Mouse (Mus musculus): ENCODE measurements around the gene Pnkp. TPM values are rescaled to one million over a fixed set of nuclear protein-coding genes. Genes with fewer than 3 reads are reported as not detected.
"Not testable (repeated sequence)": the region's sequence is repeated elsewhere in the genome, so short reads cannot be mapped to it uniquely, and the experiment has no call there.

Gene Pnkp
- total RNA-seq, 4 experiments from 2014 or later, result 21.2 to 23.9 (median 22.4) TPM

DNA sequence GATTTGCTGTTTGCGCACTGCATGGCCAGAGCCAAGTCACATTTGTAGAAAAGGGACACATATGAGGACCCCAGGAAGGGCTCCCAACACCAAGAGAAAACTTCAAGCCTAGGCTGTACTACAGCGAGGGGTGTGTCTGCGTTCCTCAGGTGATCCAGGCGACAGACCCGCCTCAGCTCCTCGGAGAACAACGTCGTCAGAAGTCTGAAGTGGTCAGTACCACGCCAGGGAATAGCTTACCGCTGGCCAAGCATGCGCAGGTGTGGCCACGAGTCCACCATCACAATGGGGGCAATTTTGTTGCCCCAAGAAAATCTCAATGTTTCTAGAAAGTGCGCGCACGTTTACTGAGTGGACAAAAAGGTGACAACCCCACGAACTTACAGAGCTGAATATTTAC lies 11.5 kb downstream of the Pnkp start:
- DNase-seq (ENCODE audit: low spot score in 2 of 2), result no peak

DNA sequence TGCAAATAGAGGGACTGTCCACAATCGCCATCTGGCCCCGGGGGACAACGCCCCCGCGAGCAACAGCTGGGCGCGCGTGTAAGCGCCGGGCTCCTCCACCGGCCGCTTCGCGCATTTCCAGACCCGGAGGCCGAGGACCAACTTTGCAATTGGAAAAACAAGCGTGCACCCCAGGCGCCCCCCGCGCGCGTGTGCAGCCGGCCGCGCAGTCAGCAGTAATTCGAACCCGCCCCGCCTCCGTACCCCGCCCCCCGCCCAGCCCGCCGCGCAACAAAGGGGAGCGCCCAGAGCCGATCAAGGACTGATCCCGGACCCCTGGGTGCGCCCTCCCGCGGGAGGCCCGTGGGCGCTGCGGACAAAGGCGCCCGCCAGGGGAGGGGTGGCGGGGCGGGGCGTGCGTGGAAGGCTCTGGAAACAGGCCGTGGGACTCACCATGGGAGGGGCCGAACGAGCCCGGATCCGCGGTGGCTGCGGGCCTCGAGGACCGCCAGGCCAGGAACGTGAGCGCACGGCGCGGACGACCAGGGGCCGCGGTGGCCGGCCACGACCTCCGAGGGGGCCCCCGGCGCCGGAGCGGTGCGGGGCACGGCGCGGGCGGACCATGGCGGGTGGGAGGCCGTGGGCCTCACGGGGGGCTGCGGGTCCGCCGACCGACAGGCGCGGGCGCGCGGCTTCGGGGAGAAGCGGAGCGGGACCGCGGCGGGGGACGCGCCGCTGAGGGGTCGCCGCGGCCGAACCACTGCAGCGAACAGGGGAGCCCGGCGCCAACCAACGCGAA lies 12.2 kb downstream of the Pnkp start:
- peak; percentile 58 to 68 for DNase-seq (ENCODE audit: low spot score in 2 of 2)

DNA sequence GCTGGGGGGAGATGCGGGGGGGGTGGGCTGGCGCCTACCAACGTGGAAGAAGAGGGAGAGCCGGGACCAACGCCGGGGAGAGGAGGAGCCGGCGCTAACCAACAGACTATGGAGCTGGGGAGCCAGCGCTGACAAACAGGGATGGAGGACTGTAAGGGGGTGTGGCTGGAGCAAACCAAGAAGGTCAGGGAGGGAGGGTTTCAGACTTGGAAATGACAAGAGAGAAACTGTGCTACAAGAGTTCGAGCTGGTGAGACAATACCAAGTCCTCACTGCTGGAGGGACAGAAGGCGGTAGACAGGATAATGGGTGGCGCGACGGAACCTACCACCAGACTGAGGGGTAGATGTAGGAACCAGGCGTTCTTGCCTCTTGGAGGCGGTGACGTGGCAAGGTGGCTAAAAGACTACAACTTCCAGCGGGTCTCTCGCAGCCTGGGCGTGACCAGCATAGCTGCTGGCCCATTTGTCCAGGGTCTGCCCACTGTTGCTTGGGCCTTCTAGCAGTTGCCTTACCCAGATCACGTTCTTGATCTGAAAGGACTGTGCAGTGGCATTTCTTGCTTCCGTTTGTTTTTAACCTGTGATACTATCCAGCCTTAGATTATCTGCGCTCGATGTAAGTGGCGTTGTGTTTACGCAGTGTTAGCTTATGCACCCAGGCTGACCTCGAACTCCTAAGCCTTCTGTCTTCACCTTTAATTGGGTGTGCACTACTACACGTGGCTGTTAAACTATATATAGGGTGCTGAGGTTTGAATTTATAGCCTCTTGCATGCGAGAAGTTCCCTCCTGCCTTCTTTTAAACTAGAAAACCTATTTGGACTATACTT lies 13.0 kb downstream of the Pnkp start, which contains the start of gene Ptov1:
Gene Ptov1 (minus strand): TSS at position 92 of the 832 bp plus-strand sequence.
- DNase-seq (ENCODE audit: low spot score in 2 of 2), result peak; percentile 86 to 91

DNA sequence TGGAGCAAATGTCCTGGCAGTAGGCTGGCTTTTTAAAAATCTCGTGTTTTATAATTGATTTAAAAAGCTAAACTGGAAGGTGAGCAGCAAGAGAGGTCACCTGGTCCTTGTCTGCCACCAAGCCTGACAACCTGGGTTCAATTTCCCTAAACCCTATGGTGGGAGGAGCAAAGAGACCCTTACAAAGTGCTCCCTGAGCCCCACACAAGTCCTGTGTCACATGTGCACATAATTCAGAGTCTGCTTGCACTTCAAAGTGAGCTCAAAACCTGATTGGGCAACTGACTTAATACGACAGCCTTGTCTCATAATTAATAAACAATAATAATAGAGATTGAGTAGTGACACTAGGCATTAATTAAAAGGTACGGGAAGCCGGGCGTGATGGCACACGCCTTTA lies 13.7 kb downstream of the Pnkp start:
- DNase-seq (ENCODE audit: low spot score in 2 of 2), result no peak

DNA sequence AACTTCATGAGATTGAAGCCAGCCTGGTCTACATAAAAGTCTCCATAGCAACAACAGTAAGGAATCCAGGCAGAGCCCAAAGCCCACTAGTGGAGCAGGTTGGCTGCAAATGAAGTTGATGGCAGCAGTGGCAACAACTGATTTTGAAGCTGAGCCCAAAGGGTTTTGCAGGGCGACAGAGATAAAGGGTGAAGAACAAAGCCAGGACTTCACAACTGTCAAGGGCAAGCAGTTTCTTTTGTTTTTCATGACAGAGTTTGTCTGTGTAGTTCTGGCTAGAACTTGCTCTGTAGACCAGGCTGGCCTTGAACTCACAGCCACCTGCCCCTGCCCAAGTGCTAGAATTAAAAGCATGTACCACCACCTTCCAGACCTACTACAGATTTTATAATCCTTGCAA lies 14.2 kb downstream of the Pnkp start:
- no peak for DNase-seq (ENCODE audit: low spot score in 2 of 2)

DNA sequence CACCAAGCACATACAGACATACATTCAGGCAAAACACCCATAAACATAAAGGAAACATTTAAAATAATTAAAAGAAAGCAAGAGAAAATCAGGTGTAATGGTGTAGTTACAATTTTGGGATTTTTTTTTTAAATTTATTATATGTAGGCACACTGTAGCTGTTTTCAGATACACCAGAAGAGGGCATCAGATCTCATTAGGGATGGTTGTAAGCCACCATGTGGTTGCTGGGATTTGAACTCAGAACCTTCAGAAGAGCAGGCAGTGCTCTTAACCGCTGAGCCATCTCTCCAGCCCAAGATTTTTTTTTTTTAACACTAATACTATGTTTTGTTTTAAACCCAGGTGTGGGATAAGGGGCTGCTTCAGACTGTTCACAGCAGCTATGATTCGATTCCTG lies 14.8 kb downstream of the Pnkp start:
- not testable (repeated sequence) for DNase-seq (ENCODE audit: low spot score in 2 of 2)

DNA sequence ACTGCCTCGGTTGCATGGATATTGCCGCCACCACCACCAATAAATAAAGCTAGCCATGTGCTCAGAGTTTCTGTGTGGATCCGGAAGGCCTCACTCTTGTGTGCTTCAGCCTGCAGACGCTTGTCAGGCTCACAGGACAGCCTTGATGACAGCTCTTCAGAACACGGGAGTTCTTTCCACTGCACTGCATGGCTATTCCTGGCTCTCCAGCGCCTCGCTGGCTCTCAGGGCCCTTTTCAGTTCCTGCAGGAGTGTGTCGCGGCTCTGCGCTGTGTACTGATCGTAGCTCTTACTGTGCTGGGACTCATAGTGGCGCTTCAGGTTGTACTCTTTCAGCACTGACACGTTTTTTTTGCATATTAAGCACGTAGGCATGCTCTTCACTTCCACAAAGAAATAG lies 20.9 kb downstream of the Pnkp start:
- DNase-seq (ENCODE audit: low spot score in 2 of 2), result no peak

DNA sequence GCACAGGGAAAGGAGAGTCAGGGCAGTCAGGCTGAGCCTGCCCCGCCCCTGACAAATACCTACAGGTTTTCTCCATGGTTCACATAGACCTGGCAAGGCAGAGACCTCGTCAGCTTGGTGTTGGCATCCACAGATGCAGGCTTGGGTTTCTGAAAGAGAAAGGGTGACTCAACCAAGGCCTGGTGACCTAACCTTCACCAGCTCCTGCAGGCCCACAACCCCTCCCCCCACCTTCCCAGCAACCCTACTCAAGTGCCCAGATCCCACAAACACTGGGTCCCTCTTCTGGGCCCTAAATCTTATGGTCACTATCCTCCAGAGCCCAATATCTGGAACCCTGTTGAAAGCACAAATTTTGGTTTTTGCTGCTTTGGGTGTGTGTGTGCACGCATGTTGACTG lies 26.1 kb downstream of the Pnkp start:
- DNase-seq (ENCODE audit: low spot score in 2 of 2), result no peak

DNA sequence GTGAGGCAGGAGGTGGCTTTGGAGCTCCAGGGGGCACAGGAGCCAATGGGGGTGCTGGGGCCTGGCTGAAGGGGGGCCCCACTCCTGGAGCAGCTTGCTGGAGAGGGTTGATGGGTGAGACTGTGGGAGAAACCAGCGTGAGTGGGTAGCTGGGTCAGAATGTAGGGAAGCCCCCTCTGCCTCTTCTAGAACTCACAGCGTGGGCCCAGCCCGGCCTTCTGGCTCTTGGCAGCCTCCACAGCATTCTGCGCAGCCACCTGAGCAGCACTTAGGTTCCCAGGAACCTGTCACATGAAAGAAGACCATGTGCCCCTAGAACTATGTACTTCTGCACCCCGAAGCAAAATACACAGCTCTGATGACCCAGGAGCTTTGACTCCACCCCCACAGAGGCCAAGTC lies 27.7 kb downstream of the Pnkp start:
- no peak for DNase-seq (ENCODE audit: low spot score in 2 of 2)

DNA sequence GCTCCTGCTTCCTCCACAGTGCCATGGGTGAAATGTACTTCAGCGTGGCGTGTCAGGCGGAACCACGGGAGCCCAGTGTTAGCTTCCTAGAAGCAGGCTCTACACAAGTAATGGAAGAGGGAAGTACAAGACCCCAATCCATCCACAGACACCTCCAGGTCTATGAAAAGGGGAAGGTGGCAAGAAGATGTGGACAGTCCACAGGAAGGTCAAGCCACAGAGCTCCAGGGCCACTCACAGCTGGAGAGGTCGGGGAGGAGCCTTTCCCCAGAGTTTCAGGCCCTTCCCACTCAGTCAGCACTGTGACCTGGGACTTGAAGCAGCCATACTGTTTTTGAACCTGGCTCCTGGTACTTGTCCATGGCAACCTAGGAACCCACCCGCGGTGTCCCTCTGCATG lies 30.0 kb downstream of the Pnkp start:
- no peak for DNase-seq (ENCODE audit: low spot score in 2 of 2)

DNA sequence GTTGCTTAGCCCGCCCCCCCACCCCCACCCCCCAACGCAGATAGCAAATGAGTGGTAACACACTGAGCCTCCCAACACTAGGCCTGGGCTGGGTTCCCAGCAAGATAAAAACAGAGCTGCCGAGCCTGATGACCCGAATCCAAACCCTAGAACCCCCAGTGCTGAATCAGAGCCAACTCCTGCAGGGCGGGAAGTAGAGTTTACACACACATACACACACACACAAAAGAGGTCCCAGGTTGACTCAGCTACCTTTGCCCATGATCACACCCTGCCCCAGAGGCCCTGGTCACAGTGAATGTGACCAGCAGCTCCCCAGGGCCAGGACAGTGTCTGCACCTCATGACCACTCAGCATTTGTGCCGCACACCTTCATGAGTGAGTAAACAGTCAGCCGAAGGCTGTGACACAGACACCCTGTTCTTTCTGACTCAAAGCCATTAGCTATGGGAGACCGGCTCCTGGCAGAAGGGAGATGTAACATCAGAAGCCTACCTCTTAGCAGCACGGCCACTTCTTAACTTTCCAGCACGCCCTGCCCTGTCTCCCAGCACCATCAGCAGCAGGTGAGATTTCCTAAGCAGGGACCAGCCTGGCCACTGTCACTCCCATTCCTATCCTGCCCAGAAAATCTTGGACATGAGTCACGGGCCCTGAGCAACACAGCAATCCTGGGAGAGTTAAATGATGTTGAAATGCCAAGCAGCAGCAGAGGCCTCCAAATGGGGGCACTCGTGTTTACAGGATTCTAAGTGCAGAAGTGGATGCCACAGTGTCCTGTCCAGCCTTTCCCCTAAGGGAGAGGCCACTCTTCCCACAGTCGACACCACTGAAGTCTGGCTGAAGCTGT lies 31.5 kb downstream of the Pnkp start:
- DNase-seq (ENCODE audit: low spot score in 2 of 2), result no peak

DNA sequence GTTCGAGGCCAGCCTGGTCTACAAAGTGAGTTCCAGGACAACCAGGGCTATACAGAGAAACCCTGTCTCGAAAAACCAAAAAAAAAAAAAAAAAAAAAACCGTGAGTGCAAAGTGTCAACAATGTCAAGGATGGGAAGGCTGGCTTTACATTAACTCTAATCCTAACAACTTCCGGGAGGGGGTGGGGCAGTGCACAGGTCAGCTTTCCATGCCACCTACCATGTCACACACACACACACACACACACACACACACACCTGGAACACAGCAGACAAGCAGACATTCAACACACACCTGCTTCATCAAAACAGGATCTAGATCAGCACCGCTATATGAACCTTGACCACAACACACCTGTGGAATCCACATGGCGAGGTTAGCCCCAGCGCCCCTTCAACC lies 33.2 kb downstream of the Pnkp start:
- no peak for DNase-seq (ENCODE audit: low spot score in 2 of 2)

DNA sequence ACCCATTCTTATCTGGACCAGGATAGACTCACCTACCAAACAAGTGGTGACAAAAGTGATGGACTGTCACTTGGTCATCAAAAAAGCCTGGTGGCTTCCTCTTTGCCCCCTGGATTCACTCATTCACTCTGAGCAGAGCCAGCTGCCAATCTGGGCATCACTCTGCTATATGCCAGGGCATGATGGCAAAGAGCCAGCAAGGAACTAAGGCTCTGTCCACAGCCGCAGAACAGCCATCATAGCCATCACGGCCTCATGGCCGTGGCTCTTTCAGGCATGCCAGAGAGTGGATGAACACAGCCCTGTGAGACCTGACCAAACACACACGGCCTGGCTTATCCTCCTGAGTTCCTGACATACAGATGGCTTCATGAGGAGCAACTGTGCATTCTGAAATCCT lies 33.8 kb downstream of the Pnkp start:
- no peak for DNase-seq (ENCODE audit: low spot score in 2 of 2)

DNA sequence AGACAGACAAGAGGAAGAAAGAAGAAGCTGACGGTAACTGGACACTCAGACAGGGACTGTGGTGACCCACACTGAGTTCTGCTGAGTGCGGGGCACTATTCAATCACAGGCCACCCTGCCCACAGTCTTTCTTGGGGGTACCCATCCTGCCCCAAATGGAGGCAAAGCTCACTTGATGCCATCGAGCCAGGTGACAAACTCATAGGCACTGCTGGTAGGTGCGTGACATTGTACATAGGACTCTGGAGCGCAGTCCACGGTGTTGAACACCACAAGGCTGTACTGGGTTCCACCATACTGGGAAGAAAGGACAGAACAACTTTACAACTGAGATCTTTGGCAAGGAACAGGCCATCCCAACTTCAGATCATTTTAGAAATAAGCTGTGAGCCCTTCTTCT lies 34.7 kb downstream of the Pnkp start:
- DNase-seq (ENCODE audit: low spot score in 2 of 2), result no peak

DNA sequence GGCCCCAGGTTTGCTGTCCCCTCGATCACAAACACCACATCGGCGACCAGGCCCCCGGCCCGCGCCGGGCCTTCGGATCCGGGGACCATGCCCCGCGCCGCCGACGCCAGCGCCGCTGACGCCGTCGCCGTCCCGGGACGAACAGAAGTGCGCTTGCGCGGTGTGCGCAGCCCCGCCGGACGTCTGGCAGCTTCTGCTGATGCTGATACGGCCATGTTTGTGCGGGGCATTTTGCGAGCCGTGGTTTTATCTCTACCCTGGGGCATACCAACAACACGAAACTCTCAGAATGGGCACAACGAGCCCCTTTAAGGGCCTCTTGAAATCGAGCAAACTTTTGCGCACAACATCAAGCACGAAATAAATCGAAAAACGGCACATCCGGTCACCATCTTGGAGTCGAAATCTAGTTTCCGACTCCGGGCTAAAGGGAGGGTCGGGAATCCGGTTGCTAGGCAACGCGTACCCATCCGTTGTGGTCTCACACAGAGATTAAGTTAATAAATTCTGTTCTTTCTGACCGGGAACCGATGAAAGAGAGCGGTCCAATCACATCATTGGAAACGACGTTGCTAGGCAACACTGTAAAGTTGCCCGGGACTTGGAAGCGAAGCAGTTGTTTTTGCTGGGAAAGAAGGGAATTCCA lies 35.5 kb downstream of the Pnkp start, which contains the start of gene Med25:
Gene Med25 (minus strand): TSS at position 437 of the 646 bp plus-strand sequence.
- peak; percentile 77 to 88 for DNase-seq (ENCODE audit: low spot score in 2 of 2)

DNA sequence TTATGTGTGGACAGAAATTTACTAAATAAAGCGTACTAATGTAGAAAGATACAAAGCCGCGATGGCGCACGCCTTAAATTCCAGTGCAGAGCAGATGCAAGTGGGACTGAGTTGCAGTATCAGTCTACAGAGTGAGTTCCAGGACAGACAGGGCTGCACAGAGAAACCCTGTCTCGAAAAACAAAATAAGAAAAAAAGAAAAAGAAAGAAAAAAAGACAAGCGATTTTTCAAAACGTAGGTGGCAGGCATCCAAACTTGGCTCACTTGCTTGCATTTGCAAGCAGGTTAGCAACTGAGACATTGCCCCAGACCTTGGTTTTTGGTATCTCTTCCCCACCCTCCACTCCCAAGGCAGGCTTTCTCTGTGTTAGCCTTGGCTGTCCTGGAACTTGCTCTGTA lies 36.3 kb downstream of the Pnkp start:
- DNase-seq (ENCODE audit: low spot score in 2 of 2), result no peak

DNA sequence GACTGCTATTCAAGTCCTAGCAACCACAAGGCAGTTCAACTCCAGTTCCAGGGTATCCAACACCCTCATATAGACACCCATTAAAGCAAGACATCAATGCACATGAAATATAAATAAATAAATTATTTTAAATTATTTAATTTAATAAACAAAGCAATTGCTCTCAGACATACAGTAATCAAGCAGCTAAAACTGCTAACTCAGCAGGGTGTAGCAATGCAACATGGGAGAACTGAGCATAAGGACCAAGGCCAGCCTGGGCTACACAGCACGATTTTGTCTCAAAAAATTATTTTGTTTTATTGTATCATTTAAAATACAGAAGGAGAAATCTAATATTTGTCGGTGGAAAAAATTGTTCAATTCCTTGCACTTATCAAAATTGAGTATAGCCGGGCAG lies 37.2 kb downstream of the Pnkp start:
- DNase-seq (ENCODE audit: low spot score in 2 of 2), result no peak

DNA sequence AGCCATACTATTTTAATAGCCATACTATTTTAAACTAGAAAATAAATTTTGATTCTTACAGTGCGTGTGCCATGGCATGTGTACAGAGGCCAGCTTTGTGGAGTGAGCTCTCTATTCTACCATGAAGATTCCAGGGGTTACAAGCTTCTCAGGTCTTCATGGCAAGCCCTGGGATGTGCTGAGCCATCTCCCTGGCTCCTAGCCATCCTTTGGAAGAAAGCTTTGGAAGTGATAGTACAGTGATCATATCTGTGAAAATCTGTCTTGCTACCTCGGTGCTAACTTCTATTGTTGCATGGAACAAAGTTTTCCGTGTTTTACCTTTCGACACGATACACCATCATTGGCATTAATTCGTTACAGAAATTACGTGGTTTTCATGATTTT lies 38.3 kb downstream of the Pnkp start:
- no peak for DNase-seq (ENCODE audit: low spot score in 2 of 2)

DNA sequence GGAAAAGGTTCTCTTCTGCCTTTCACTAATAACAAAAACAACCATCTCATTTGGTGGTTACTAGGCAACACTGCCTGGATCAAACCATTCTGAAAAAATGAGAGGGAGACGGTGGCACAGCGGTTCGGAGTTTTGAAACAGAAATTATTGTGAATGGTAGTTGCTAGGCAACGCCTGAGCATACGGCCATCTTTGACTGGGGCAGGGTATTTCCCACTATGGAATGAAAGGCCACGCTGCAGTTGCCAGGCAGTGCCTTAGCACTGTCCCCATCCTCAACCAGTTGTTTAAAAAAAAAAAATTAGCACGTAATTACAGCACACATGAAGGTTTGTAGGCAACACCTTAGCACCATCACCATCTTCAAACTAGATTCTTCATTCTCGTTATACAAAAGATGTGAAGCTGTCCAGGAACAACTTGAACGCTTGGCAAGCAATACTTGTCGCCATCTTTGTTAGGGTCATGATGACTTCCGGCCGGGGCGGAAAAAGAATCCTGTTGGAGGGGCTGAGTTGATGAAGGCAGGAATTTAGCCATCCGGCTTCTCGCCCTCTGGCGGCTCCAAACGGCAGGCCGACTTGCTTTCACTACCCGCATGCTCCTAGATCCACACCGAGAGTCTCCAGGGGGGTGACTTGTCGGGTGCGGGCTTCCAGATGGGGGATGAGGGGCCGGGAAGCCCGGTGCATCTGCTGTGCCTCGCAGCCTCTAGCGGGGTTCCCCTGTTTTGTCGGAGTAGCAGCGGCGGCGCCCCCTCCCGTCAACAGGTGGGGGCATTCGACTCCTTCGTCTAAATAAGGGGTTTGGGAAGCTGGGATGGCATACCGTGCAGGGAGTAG lies 38.9 kb downstream of the Pnkp start, which contains the start of gene Fuz:
Gene Fuz (plus strand): TSS at position 487 of the 842 bp plus-strand sequence.
- peak; percentile 79 to 88 for DNase-seq (ENCODE audit: low spot score in 2 of 2)

DNA sequence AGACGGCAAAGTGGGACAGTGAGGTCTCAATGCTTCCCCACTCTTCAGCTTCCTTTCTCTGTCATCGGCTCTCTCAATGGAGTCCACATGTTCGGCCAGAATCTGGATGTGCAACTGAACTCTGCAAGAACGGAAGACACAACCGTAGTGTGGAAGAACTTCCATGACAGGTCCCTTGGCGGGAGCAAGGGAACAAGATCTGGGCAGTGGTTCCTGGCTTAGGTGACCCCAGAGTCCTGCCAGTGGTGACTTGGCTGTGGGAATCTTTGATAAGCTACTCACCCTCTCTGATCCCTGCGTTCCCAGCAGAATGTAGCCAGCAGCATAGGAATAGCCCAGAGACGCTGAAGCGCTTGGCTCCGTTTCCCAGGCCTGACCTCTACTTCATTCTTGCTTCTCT lies 39.6 kb downstream of the Pnkp start:
- no peak for DNase-seq (ENCODE audit: low spot score in 2 of 2)

All from gastrocnemius, adult 8-10 months (tissue).